Mouse (Mus musculus): ENCODE measurements around the gene Etv6.

DNA sequence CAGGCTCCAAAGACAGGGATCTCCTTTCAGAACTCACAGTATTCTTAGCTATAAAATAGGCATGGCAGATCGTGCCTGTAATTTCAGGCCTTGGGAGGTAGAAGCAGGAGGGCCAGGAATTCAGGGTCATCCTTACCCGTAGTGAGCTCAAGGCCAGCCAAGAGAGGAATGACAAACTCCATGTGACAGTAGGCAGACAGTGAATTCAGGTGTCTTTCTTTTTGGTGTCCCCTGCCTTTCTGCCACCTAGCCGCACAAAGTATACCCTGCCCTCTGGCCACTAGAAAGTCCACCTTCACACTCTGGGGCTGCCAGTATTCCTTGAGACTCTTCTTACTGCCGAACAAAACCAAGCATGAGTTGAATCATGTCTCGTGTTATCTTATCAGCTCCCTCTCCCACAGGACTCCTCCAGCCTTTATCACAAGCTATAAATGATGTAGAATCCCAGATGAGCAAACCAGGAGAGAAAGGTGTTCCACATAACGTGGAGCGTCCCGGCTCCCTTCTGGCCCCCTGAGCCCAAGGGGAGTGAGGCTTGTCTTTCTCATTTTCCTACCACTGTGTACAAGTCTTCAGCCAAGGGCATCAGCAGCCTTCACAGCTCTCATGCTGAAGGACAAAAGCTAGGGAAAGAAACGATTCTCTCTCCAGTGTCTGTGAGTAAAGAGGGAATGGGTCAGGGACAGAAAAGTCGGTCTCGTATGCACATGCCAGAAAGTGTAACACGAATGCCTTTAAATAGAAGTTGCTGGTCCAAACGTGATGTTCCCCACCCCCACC is 175.4 kb downstream of the Etv6 start:
- no peak for TF ChIP-seq E2F4 (IDR thresholded peaks at IDR 0.05; ENCODE audit: borderline replicate concordance, low read depth, low read length)
- TF ChIP-seq CTCF (IDR thresholded peaks at IDR 0.05 in 2 of 3, conservative IDR thresholded peaks at IDR 0.05 in 1 of 3; ENCODE audit: control insufficient read depth in 1 of 3, insufficient read depth in 1 of 3, low read depth in 2 of 3, low read length in 3 of 3, poor library complexity in 1 of 3, severe bottlenecking in 1 of 3): no peak
- TF ChIP-seq ZNF384 (IDR thresholded peaks at IDR 0.05; ENCODE audit: low read depth, low read length): no peak
- TF ChIP-seq POLR2AphosphoS5 (IDR thresholded peaks at IDR 0.05; ENCODE audit: borderline replicate concordance, low read depth, low read length): no peak
- TF ChIP-seq POLR2A (IDR thresholded peaks at IDR 0.05; ENCODE audit: control insufficient read depth in 1 of 2, insufficient read depth in 1 of 2, low read depth in 1 of 2, low read length in 2 of 2, poor library complexity in 1 of 2): no peak
- TF ChIP-seq TAL1 (IDR thresholded peaks at IDR 0.05; ENCODE audit: low read length): no peak
- TF ChIP-seq GATA1 (IDR thresholded peaks at IDR 0.05; ENCODE audit: low read depth, low read length): peak; percentile 40; the same call in 1 of the 2 replicates
- no peak for TF ChIP-seq NRF1 (IDR thresholded peaks at IDR 0.05; ENCODE audit: insufficient read depth, low read depth, low read length, poor library complexity, severe bottlenecking)
- no peak for TF ChIP-seq CHD2 (IDR thresholded peaks at IDR 0.05; ENCODE audit: low read length)
- no peak for TF ChIP-seq USF1 (IDR thresholded peaks at IDR 0.05; ENCODE audit: low read depth, low read length)
